In genomic region chr16:18426215-18426791, GRCm38 (mm10) we compare ENCODE assay signal across 8 mouse cellular contexts. TPM values are rescaled to one million over a fixed set of nuclear protein-coding genes. Genes with fewer than 3 reads are reported as not detected.
A peak's percentile ranks its signal among the peaks of the same experiment; 100 is the strongest.
DNase-seq lines count a peak whose midpoint lies in the region; ATAC-seq and TF ChIP-seq lines count a peak whose summit lies in the region.

Txnrd2 (plus strand) TSS chr16:18426384.

- peaks cover 75% of the 10 kb centered on the region for H3K4me1 ChIP-seq in erythroblast, embryonic 14.5 days (ENCODE audit: control insufficient read depth)
- H3K4me1 ChIP-seq in heart, embryonic 13.5 days = peaks cover 66% of the 10 kb centered on the region
- H3K4me1 ChIP-seq in liver, embryonic 14.5 days (replicated peaks; ENCODE audit: control insufficient read depth in 2 of 2, insufficient read depth in 2 of 2, low read length in 1 of 2) = peaks cover 34 to 40% of the 10 kb centered on the region in 2 experiments
- peaks cover 14% of the 10 kb centered on the region for H3K4me1 ChIP-seq in stomach, embryonic 15.5 days

- H3K4me2 ChIP-seq in heart, embryonic 13.5 days = peak within 1 kb of the TSS; percentile 95
- peak within 1 kb of the TSS; percentile 96 for H3K4me2 ChIP-seq in liver, embryonic 14.5 days (ENCODE audit: low read depth)
- H3K4me2 ChIP-seq in stomach, embryonic 15.5 days = peak within 1 kb of the TSS; percentile 84

- peaks cover 21% of the 10 kb centered on the region for H3K36me3 ChIP-seq in C2C12 (ENCODE audit: control insufficient read depth, insufficient read depth)
- peaks cover 77% of the 10 kb centered on the region for H3K36me3 ChIP-seq in erythroblast, embryonic 14.5 days (ENCODE audit: control insufficient read depth)
- peaks cover 25% of the 10 kb centered on the region for H3K36me3 ChIP-seq in heart, embryonic 13.5 days
- H3K36me3 ChIP-seq in liver, embryonic 14.5 days (replicated peaks; ENCODE audit: control insufficient read depth, insufficient read depth, low read depth) = peaks cover 30% of the 10 kb centered on the region
- H3K36me3 ChIP-seq in stomach, embryonic 15.5 days = peaks cover 9% of the 10 kb centered on the region; the same call in 1 of the 2 replicates

- H3K79me3 ChIP-seq in C2C12 (ENCODE audit: low read depth) = peaks cover 30% of the 10 kb centered on the region

- peak within 1 kb of the TSS; percentile 58 for H3ac ChIP-seq in C2C12 (ENCODE audit: control insufficient read depth, insufficient read length, low read depth)

- ATAC-seq in heart, embryonic 13.5 days (ENCODE audit: extremely low read depth, insufficient number of reproducible peaks, low FRiP score, low TSS enrichment) = peak; percentile 81
- peak; percentile 64 for ATAC-seq in liver, embryonic 14.5 days (ENCODE audit: insufficient read depth)
- ATAC-seq in stomach, embryonic 15.5 days (ENCODE audit: insufficient read depth, low FRiP score, low read depth) = peak; percentile 82

- DNase-seq in brain, adult 2 months (ENCODE audit: low read depth, low spot score) = peak; percentile 77
- peak; percentile 84 for DNase-seq in kidney, postnatal 10 days
- DNase-seq in liver, embryonic 14.5 days (ENCODE audit: low read depth in 3 of 3, low spot score in 3 of 3) = peak; percentile 63 to 74 (median 72)
- DNase-seq in neural tube, embryonic 10.5 days (ENCODE audit: extremely low spot score, low spot score) = peak; percentile 81

- peak within 1 kb of the TSS; percentile 84 for H3K27ac ChIP-seq in heart, embryonic 13.5 days (replicated peaks)
- peak within 1 kb of the TSS; percentile 98 for H3K27ac ChIP-seq in liver, embryonic 14.5 days
- H3K27ac ChIP-seq in stomach, embryonic 15.5 days = peak within 1 kb of the TSS; percentile 82

- no peaks in the 10 kb centered on the region for H3K27me3 ChIP-seq in C2C12 (ENCODE audit: control insufficient read depth, insufficient read depth, insufficient read length)
- no peaks in the 10 kb centered on the region for H3K27me3 ChIP-seq in erythroblast, embryonic 14.5 days (ENCODE audit: control insufficient read depth)
- H3K27me3 ChIP-seq in heart, embryonic 13.5 days (replicated peaks) = no peaks in the 10 kb centered on the region
- H3K27me3 ChIP-seq in liver, embryonic 14.5 days (ENCODE audit: control insufficient read depth, insufficient read depth, low read length) = no peaks in the 10 kb centered on the region
- H3K27me3 ChIP-seq in stomach, embryonic 15.5 days (replicated peaks) = no peaks in the 10 kb centered on the region

- under 1% methylated on average over 52 of the region's 52 CpGs for WGBS in heart, embryonic 13.5 days
- under 1% methylated on average over 52 of the region's 52 CpGs for WGBS in liver, embryonic 14.5 days (ENCODE audit: insufficient replicate concordance)
- under 1% methylated on average over 52 of the region's 52 CpGs for WGBS in stomach, embryonic 15.5 days

- H3K4me3 ChIP-seq in C2C12 (ENCODE audit: insufficient read depth, poor library complexity, severe bottlenecking) = peak within 1 kb of the TSS; percentile 93
- peak within 1 kb of the TSS; percentile 89 for H3K4me3 ChIP-seq in erythroblast, embryonic 14.5 days (replicated peaks)
- peak within 1 kb of the TSS; percentile 92 for H3K4me3 ChIP-seq in heart, embryonic 13.5 days
- H3K4me3 ChIP-seq in liver, embryonic 14.5 days (ENCODE audit: insufficient read depth in 1 of 2, low read depth in 2 of 2, low read length in 2 of 2) = peak within 1 kb of the TSS; percentile 82 to 96
- peak within 1 kb of the TSS; percentile 91 for H3K4me3 ChIP-seq in stomach, embryonic 15.5 days (replicated peaks)

- peak; percentile 90 for TF ChIP-seq CTCF in C2C12 (IDR thresholded peaks at IDR 0.05; ENCODE audit: control insufficient read depth, insufficient read depth, insufficient read length)
- TF ChIP-seq CTCF in liver, embryonic 14.5 days (IDR thresholded peaks at IDR 0.05; ENCODE audit: low read depth) = peak; percentile 81

- peaks cover 58% of the 10 kb centered on the region for H3K79me2 ChIP-seq in C2C12 (ENCODE audit: control insufficient read depth, insufficient read depth)

- H3K9ac ChIP-seq in heart, embryonic 13.5 days = peak within 1 kb of the TSS; percentile 97
- H3K9ac ChIP-seq in liver, embryonic 14.5 days (replicated peaks) = peak within 1 kb of the TSS; percentile 91
- H3K9ac ChIP-seq in stomach, embryonic 15.5 days = peak within 1 kb of the TSS; percentile 91

- peak; percentile 28; the same call in 1 of the 2 replicates for TF ChIP-seq EP300 in liver, embryonic 14.5 days (IDR thresholded peaks at IDR 0.05; ENCODE audit: low read depth)

- H3K9me3 ChIP-seq in erythroblast, embryonic 14.5 days (ENCODE audit: control insufficient read depth, low read length) = no peaks in the 10 kb centered on the region
- no peaks in the 10 kb centered on the region for H3K9me3 ChIP-seq in heart, embryonic 13.5 days
- no peaks in the 10 kb centered on the region for H3K9me3 ChIP-seq in liver, embryonic 14.5 days (ENCODE audit: control insufficient read depth, low read length)
- H3K9me3 ChIP-seq in stomach, embryonic 15.5 days = no peaks in the 10 kb centered on the region

TF ChIP-seq in C2C12, 6 proteins besides CTCF, POLR2A, EP300 and RAD21:
- TF ChIP-seq MYOD1 (IDR thresholded peaks at IDR 0.05; ENCODE audit: control insufficient read depth, insufficient read length, low read depth) = no peak
- no peak for TF ChIP-seq USF1 (IDR thresholded peaks at IDR 0.05; ENCODE audit: low read depth)
- peak; percentile 64 for TF ChIP-seq MAX (IDR thresholded peaks at IDR 0.05)

RNA-seq across cellular contexts. Expression of gene Txnrd2, which starts in this region (rescaled TPM):
- 19.4 TPM for polyA plus RNA-seq in C2C12 (2012; fragmentation: generic; extraction: Trizol)
- 16.0 and 18.6 TPM in 2 replicates for polyA plus RNA-seq in erythroblast, embryonic 14.5 days (2012)
- 34.5 and 37.4 TPM in 2 replicates for polyA plus RNA-seq in heart, embryonic 13.5 days (2015; fragmentation: Nextera tagmentation; extraction: Ambion mirVana)
- polyA plus RNA-seq in liver, embryonic 14.5 days (2012; rRNA removed) = 79.9 and 113 TPM in 2 replicates
- 110 and 112 TPM in 2 replicates for polyA plus RNA-seq in liver, embryonic 14.5 days (2014; fragmentation: Nextera tagmentation; extraction: Ambion mirVana)
- 24.4 and 26.1 TPM in 2 replicates for polyA plus RNA-seq in stomach, embryonic 15.5 days (2015; fragmentation: Nextera tagmentation; extraction: Ambion mirVana)

Comparison
In these comparisons a context has a peak if more than half of its experiments do, and no peak if none do; other contexts are left out.
1. Peak in every context shown above with its lines: DNase-seq, ATAC-seq, H3K4me3 ChIP-seq and H3K27ac ChIP-seq.